Mouse (Mus musculus) G1E-ER4 (cell line): ENCODE results near the gene Chd3. TPM values are rescaled to one million over a fixed set of nuclear protein-coding genes. Genes with fewer than 3 reads are reported as not detected.

Source experiments
- GATA1 ChIP-seq: IDR thresholded peaks from one replicate; pipeline ENCODE4 v1.8.0; 2012; ENCODE audit warnings: low read length, inconsistent platforms
- polyA plus RNA-seq: library from polyadenylated mRNA; stranded (reverse); fragments of >175 nt; gene quantifications from 2 replicates; pipeline ENCODE4 v1.2.3, GENCODE M21; 2012

Gene Chd3
- polyA plus RNA-seq, 1 experiment: 331 TPM

DNA sequence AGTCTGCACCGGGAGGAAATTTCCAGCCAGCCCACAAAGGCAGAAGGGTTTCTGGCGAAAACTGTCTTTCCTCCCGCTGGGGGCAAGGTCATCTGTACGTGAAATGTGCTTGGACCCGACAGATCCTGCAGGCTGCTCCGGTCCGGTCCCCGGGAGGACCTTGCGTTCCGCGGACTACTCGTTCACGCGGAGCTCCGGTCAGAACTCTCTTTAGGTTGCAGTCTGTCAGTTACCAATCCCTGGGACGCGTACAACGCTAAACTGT is 40.8 kb upstream of the Chd3 start:
- no peak for TF ChIP-seq GATA1

GRCm38 (mm10) chr11:69409378-69410044 is 40.3 kb upstream of the Chd3 start:
- no peak for TF ChIP-seq GATA1

DNA sequence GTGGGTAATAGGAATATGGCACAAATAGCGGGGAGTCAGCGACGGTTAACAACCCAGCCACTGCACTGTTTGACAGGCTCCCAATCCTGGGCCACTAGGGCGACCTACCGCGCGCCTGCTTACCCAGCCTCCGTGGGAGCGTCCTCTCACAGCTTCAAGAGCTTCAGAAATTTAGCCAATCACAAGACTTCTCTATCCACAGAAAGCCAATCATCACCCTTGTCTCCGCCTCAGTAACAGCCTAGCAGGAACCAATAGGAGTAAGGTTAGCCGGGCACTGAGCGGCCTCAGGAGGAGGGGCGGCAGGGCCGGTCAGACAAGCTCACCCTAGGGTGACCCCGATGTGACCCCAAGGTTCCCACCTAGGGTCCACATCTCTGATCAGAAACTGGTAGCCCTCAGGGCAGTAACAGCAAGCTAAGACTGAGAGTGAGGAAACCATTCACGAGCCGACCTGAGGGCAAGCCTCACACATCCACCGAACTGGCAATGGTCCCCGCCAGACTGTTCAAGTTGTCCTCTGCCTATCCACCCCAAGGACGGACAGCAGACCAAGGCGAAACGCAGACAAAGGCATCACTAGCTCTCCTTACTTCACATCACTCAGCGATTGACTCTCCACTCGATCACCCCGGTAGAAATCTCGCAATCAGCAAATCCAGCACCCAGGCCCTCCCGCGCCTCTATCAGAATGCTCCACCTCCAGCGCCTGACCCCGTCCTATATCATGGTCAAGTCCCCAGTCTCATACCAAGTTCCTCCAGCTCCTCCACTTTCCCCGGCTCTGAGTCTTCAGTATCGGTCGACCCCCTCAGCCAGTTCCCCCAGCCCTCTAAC is 39.6 kb upstream of the Chd3 start:
- no peak for TF ChIP-seq GATA1

GRCm38 (mm10) chr11:69407724-69408004 is 38.5 kb upstream of the Chd3 start:
- no peak for TF ChIP-seq GATA1

- TF ChIP-seq GATA1: no peak
Measured at GRCm38 (mm10) chr11:69406867-69407723, 37.9 kb upstream of the Chd3 start.

GRCm38 (mm10) chr11:69406282-69406681 is 37.1 kb upstream of the Chd3 start:
- no peak for TF ChIP-seq GATA1

- TF ChIP-seq GATA1: no peak
Measured at GRCm38 (mm10) chr11:69405397-69406200, 36.4 kb upstream of the Chd3 start.

DNA sequence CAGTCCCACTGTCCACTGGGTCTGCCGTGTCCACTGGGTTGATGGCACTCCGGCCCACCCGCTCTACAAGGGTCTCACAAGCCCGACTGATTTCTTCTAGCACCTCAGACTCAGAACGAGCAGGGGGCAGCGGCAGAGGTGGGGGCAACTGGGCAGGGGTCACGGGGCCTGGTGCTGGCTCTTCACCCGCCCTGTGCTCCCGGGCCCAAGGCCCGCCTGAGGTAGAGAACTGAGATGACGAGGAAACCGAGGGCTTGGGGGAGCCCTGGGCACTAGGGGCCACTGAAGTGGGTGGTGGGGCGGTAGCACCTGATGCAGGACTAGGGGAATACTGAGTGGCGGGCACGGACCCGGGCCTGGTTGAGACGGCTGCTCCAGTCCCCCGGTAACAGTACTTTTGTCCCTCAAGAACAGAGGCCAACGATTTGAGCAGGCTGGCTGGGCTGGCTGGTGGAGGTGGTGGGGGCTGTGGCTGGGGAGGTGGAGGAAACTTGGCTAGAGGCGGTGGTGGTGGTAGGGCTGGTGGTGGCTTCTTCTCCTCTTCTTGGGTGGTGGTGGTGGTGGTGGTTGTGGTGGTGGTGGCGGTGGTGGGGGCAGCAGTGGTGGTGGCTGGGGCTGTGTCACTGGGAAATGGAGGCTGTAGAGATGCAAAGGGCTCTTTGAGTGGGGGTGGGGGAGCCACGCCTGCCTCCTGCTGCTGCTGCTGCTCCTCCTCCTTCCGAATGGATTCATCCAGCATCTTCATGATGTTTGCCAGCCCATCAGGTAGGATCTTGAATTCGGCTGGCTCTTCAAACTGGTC is 35.6 kb upstream of the Chd3 start:
- no peak for TF ChIP-seq GATA1

- no peak for TF ChIP-seq GATA1
Measured at GRCm38 (mm10) chr11:69403691-69404594, 34.7 kb upstream of the Chd3 start.

DNA sequence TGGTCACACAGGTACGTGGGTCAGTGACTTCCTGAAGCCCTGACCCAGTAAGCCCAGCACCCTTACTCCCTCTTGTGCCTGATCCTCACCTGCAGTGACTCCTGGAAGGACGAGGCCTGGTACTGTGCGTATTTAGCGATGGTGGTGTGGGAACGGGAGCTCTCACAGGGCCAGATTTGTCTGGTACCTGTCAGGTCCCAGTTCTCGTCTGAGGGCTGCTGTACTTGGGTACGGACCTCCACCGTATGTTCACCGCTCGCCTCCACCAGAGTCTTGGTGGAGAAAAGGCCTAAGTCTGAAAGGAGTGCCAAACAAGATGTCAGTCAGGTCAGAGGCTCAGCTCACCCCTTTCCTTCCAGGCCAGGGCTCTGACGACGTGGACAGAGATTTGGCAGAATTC is 32.8 kb upstream of the Chd3 start:
- TF ChIP-seq GATA1: no peak

DNA sequence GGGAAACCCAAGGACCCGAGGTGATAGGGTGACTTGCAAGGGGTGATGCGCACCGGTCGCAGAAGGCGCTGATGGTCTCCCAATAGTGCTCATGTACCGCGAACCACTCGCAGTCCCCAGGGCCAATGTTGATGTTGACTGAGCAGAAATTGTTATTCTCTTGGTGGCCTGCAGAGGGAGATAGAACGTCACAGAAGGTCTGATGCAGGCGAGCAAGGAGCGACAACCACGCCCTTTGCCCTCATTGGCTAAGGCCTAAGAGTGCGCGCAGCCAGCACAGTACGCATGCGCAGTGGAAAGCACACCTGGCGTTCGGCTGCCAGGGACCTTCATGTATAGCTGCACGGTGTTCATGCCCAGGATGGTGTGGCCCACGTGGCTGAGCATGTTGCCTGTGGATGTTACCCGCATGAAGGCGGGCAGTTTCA is 32.0 kb upstream of the Chd3 start:
- TF ChIP-seq GATA1: no peak

- no peak for TF ChIP-seq GATA1
Measured at GRCm38 (mm10) chr11:69400083-69400850, 31.1 kb upstream of the Chd3 start.
